Mouse (Mus musculus) heart, embryonic 10.5 days (tissue): ENCODE measurements around the gene Ssu2. TPM values are rescaled to one million over a fixed set of nuclear protein-coding genes. Genes with fewer than 3 reads are reported as not detected.
A peak's percentile ranks its signal among the peaks of the same experiment; 100 is the strongest.

Experiments used
- DNase-seq: peaks from one replicate; pipeline ENCODE4 v3.0.0-alpha.2; 2017; ENCODE audit warnings: low spot score
- H3K27ac ChIP-seq: fragments of 300-500 bp; sonication (generic); 2 replicates; pipeline ENCODE4 v1.5.1; 2016; ENCODE audit warnings: mild to moderate bottlenecking
- H3K27me3 ChIP-seq: fragments of 300-500 bp; sonication (generic); 2 replicates; pipeline ENCODE4 v1.6.1; 2016; ENCODE audit warnings: mild to moderate bottlenecking; ENCODE audit not compliant: poor library complexity, insufficient read depth, severe bottlenecking
- H3K36me3 ChIP-seq: fragments of 300-500 bp; sonication (generic); 2 replicates; pipeline ENCODE4 v1.6.1; 2016; ENCODE audit warnings: mild to moderate bottlenecking, moderate library complexity
- H3K4me1 ChIP-seq: fragments of 300-500 bp; sonication (generic); 2 replicates; pipeline ENCODE4 v1.6.1; 2016; ENCODE audit warnings: mild to moderate bottlenecking
- H3K4me3 ChIP-seq: fragments of 300-500 bp; sonication (generic); 2 replicates; pipeline ENCODE4 v1.5.1; 2016; ENCODE audit warnings: mild to moderate bottlenecking, moderate library complexity
- H3K9me3 ChIP-seq: fragments of 300-500 bp; sonication (generic); 2 replicates; pipeline ENCODE4 v1.6.1; 2016; ENCODE audit warnings: mild to moderate bottlenecking, moderate library complexity
- WGBS: fragments of 180-500 bp; shearing (Covaris S2); methylation state at CpG from one replicate; pipeline ENCODE4 v1.1.7; 2016; 5-methylcytosine and 5-hydroxymethylcytosine counted together
- polyA plus RNA-seq: library from polyadenylated mRNA; unstranded; fragments of >200 nt; fragmentation: Nextera tagmentation; extraction: Ambion mirVana; gene quantifications from 2 replicates; pipeline ENCODE4 v1.2.1, GENCODE M21; 2016

Gene Ssu2
- 0.18 and 0.49 TPM in 2 replicates for polyA plus RNA-seq

- Histone ChIP-seq H3K27ac (no peak within 1 kb of the TSS), H3K9me3 (no peaks in the 10 kb centered on the region), H3K4me1 (no peaks in the 10 kb centered on the region; the same call in 1 of the 2 replicates), H3K27me3 (no peaks in the 10 kb centered on the region; the same call in 1 of the 2 replicates), H3K4me3 (no peak within 1 kb of the TSS), H3K36me3 (no peaks in the 10 kb centered on the region)
- no peak for DNase-seq
- 72% methylated on average over 9 of the region's 9 CpGs for WGBS
Observed at GRCm38 (mm10) chr6:112387947-112388346, at the start of gene Ssu2. TSS of gene Ssu2 (minus strand) at chr6:112388023.

DNA sequence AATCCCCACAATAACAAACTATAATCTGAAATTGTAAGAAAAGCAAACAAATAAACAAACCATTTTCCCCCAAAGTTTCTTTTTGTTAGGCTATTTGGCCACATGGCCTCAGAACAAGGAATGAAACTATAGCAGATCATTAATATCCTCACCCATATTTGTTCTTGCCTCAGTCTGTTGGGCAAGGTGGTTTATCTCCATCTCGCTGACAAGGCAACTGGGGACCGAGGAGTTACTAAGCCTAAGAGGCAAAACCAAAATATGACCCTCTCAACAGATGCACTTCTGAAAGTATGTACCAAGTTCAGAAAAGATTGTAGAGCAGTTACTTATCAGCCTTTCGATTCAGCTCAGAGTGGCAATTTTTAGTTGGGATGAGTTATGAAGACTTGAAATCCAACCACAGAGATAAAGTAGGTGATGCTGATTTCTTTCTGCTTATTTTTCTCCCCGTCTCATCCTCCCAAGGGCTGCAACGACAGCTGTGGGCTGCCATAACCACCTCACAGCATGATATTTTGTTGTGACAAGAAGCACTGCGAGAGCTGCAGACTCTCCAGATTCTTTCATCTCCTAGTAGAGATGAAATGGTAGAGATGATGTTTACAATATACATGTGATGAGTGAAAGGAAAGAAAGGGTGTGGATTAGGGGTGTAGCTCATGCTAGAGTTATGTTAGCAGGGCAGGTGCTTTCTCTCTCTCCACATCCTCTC is 38.4 kb upstream of the Ssu2 start:
- no peak overlapping the region for H3K27ac ChIP-seq
- no peaks in the 10 kb centered on the region for H3K36me3 ChIP-seq
- H3K9me3 ChIP-seq: no peaks in the 10 kb centered on the region
- DNase-seq: no peak
- H3K4me1 ChIP-seq: no peaks in the 10 kb centered on the region
- no peak overlapping the region for H3K4me3 ChIP-seq
- WGBS: 70% methylated on average over 6 of the region's 6 CpGs
- H3K27me3 ChIP-seq: no peaks in the 10 kb centered on the region

DNA sequence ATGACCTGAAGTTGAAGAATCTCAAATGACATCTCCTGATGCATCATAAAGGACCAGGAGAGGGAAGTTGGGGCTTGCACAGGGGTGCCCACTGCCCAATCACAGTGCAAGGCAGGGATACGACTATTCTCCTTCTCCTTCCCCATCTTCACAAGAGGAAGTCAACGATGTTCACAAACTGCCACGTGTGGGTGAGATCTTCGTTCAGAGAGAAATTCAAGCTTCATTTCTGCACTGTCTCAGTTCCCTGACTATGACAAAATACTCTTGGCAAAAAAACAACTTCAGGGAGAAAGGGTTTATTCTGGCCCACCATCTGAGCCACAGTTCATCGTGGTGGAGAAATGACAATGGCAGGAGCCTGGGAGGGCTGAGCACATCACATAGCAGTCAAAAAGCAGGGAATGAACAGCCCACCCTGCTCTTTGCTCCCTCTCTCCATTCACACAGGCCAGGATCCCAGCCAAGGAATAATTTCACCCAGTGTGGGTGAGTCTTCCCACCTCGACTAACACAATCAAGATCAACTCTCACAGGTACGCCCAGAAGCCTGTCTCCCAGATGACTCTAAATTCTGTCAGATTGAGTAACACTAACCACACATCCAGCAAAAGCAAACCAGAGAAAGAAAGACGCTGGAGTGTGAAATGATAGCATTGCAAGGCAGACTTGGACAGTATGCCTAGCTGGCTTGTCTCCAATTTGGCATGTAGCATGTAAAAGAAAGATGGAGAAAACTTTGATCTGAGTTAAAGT is 36.1 kb upstream of the Ssu2 start:
- no peak overlapping the region for H3K4me3 ChIP-seq

GRCm38 (mm10) chr6:112420883-112421282 is 33.1 kb upstream of the Ssu2 start:
- Histone ChIP-seq H3K27ac (no peak overlapping the region), H3K4me1 (no peaks in the 10 kb centered on the region), H3K4me3 (no peak overlapping the region), H3K36me3 (no peaks in the 10 kb centered on the region), H3K9me3 (no peaks in the 10 kb centered on the region), H3K27me3 (no peaks in the 10 kb centered on the region)
- DNase-seq: no peak
- WGBS: 98% methylated on average over 1 of the region's 1 CpGs

More for the DNA sequence above, 36.1 kb upstream of the Ssu2 start:
- H3K9me3 ChIP-seq: no peaks in the 10 kb centered on the region
- DNase-seq: no peak
- H3K4me1 ChIP-seq: no peaks in the 10 kb centered on the region
- no peaks in the 10 kb centered on the region for H3K27me3 ChIP-seq
- H3K36me3 ChIP-seq: no peaks in the 10 kb centered on the region
- H3K27ac ChIP-seq: no peak overlapping the region
- WGBS: 81% methylated on average over 8 of the region's 8 CpGs

DNA sequence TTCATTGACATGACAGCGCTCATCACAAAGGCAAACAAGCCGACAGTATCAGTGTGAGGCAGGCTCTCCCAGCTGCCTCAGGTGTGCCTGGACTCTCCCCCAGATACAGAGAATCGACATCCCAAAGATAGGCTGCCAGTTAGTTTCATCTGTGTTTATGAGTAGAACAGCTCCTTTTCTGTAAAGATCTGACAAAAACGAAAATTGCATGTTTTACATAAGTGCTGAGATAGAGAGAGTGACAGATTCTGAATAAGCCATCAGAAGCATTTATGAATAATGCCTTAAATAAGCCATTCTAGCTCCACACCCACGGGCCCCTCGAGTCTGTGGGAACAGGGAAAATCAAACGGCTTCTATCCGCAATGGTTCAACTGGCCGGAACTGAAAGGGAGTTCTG is 31.5 kb upstream of the Ssu2 start:
- no peaks in the 10 kb centered on the region for H3K36me3 ChIP-seq
- H3K9me3 ChIP-seq: no peaks in the 10 kb centered on the region
- H3K27ac ChIP-seq: no peak overlapping the region
- no peaks in the 10 kb centered on the region for H3K27me3 ChIP-seq
- DNase-seq: no peak
- H3K4me3 ChIP-seq: no peak overlapping the region
- H3K4me1 ChIP-seq: no peaks in the 10 kb centered on the region
- WGBS: 82% methylated on average over 9 of the region's 9 CpGs

DNA sequence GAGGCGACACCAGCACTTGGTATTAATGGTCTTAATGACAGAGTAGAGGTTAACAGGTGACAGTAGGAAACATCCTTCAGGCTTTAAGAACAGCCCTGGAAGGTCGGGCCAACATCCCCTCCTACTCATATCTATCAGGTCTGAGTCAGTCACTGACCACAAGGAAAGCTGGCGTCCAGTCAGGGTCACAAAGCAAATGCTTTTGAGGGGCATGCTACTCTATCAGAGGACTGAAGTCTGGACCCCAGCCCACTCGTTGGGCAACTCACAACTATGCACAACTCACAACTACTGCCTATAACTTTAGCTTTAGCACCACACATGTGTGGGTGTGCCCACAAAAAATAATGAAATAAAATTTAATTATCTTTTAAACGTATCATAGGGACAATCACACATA is 16.3 kb upstream of the Ssu2 start:
- Histone ChIP-seq H3K4me1 (peaks cover 33% of the 10 kb centered on the region), H3K27me3 (no peaks in the 10 kb centered on the region), H3K27ac (no peak overlapping the region), H3K4me3 (no peak overlapping the region), H3K9me3 (no peaks in the 10 kb centered on the region), H3K36me3 (no peaks in the 10 kb centered on the region)
- 74% methylated on average over 5 of the region's 5 CpGs for WGBS
- no peak for DNase-seq

DNA sequence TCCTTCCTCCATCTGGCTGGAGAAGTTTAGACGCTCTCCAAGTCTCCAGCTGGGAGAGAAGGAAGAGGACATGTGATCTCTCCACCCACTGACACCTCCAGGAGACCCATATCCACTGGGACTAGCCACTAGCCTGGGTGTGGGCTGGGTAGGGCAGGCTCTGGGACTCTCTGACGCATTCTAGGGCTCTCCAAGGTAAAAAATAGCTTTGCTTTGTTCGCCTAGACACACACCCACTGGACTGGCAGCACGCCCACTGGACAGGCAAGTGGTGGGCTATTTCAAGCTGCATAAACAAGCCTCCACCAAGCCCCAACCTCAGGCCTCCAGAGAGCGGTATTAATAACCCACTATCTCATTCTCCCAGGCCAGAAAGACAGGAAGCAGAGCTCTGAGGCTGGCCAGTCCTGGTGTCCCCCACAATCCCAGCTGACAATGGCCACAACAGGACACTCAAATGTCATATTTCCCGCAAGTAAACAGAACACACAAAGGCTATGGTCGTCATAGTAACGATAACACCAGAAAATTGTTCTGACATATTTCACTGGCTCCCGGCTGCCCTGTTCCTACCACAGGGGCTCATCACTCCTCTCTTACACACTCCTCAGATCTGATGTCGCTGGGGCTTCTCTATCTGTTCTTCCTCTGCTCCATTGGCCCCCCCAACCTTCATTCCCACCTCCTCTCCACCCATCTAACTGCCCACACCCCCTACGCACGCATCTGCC is 14.3 kb upstream of the Ssu2 start:
- H3K4me1 ChIP-seq: peaks cover 37% of the 10 kb centered on the region
- H3K4me3 ChIP-seq: no peak overlapping the region; the same call in 1 of the 2 replicates
- peak; percentile 93 for DNase-seq
- peak overlapping the region; percentile 86 for H3K27ac ChIP-seq
- 50% methylated on average over 12 of the region's 12 CpGs for WGBS
- H3K9me3 ChIP-seq: no peaks in the 10 kb centered on the region
- H3K36me3 ChIP-seq: no peaks in the 10 kb centered on the region
- H3K27me3 ChIP-seq: no peaks in the 10 kb centered on the region

GRCm38 (mm10) chr6:112397351-112397750 is 9.5 kb upstream of the Ssu2 start:
- DNase-seq: no peak
- no peaks in the 10 kb centered on the region for H3K27me3 ChIP-seq
- 61% methylated on average over 3 of the region's 3 CpGs for WGBS
- H3K36me3 ChIP-seq: no peaks in the 10 kb centered on the region
- no peak overlapping the region for H3K4me3 ChIP-seq
- H3K27ac ChIP-seq: no peak overlapping the region
- peaks cover 23% of the 10 kb centered on the region for H3K4me1 ChIP-seq
- no peaks in the 10 kb centered on the region for H3K9me3 ChIP-seq

- Histone ChIP-seq H3K27me3 (no peaks in the 10 kb centered on the region), H3K4me1 (peaks cover 13% of the 10 kb centered on the region), H3K27ac (no peak overlapping the region), H3K4me3 (no peak overlapping the region), H3K9me3 (no peaks in the 10 kb centered on the region), H3K36me3 (no peaks in the 10 kb centered on the region)
- WGBS: 92% methylated on average over 3 of the region's 3 CpGs
- DNase-seq: no peak
Observed at GRCm38 (mm10) chr6:112396352-112396751, 8.5 kb upstream of the Ssu2 start.

DNA sequence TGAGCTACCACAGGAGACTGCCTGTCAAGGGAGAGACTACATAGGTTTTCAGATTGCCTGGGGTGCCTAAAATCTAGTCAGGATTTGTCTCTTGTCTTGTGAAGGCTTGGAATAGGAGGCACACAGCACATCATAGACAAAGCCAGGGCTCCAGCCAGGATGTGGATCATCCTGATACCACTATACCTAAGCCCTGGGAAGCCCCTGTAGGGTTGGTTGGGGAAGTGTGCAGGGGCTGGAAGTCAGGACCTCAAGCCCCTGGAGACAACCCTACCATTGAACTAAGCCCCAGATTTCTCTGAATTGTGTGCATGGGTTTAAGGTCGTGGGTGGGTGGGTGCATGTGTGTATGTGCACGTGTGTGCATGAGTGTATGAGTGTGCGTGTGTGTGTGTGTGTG is 562 bp upstream of the Ssu2 start:
- H3K9me3 ChIP-seq: no peaks in the 10 kb centered on the region
- 75% methylated on average over 3 of the region's 3 CpGs for WGBS
- no peak overlapping the region for H3K27ac ChIP-seq
- no peak overlapping the region for H3K4me3 ChIP-seq
- H3K27me3 ChIP-seq: no peaks in the 10 kb centered on the region; the same call in 1 of the 2 replicates
- no peaks in the 10 kb centered on the region for H3K4me1 ChIP-seq
- no peaks in the 10 kb centered on the region for H3K36me3 ChIP-seq
- DNase-seq: no peak

- no peaks in the 10 kb centered on the region for H3K36me3 ChIP-seq
- H3K9me3 ChIP-seq: no peaks in the 10 kb centered on the region
- H3K27ac ChIP-seq: no peak overlapping the region
- H3K4me1 ChIP-seq: no peaks in the 10 kb centered on the region; the same call in 1 of the 2 replicates
- no peak overlapping the region for H3K4me3 ChIP-seq
- WGBS: 66% methylated on average over 2 of the region's 2 CpGs
- H3K27me3 ChIP-seq: peaks cover 2% of the 10 kb centered on the region; the same call in 1 of the 2 replicates
- no peak for DNase-seq
Observed at GRCm38 (mm10) chr6:112386260-112386659, 1.6 kb downstream of the Ssu2 start.

- Histone ChIP-seq H3K27ac (no peak overlapping the region), H3K27me3 (peaks cover 10% of the 10 kb centered on the region; the same call in 1 of the 2 replicates), H3K9me3 (no peaks in the 10 kb centered on the region), H3K4me3 (no peak overlapping the region), H3K36me3 (no peaks in the 10 kb centered on the region), H3K4me1 (no peaks in the 10 kb centered on the region; the same call in 1 of the 2 replicates)
- 79% methylated on average over 8 of the region's 8 CpGs for WGBS
- no peak for DNase-seq
Observed at GRCm38 (mm10) chr6:112382990-112383685, 4.7 kb downstream of the Ssu2 start.
